Mouse (Mus musculus) granulocyte monocyte progenitor cell, adult 5-6 weeks (primary cell): ENCODE data around the gene Cpped1. TPM values are rescaled to one million over a fixed set of nuclear protein-coding genes. Genes with fewer than 3 reads are reported as not detected.
A peak's percentile ranks its signal among the peaks of the same experiment; 100 is the strongest.

Experiments used
- ATAC-seq: replicated peaks from 2 replicates; pipeline ENCODE4 v1.8.0; 2016; ENCODE audit warnings: mild to moderate bottlenecking, moderate TSS enrichment, inconsistent platforms; ENCODE audit not compliant: poor library complexity, severe bottlenecking
- total RNA-seq, 2 experiments: library from RNA; stranded (forward) in 1 of 2; stranded (reverse) in 1 of 2; fragments of 200-712, 200-1000 nt in 1 of 2; fragments of >200 nt in 1 of 2; fragmentation: Nextera tagmentation in 1 of 2; gene quantifications; 2 replicates each; pipeline ENCODE4 v1.2.3; 2014 to 2017

Gene Cpped1
- total RNA-seq, 2 experiments from 2014 or later: 14.2 to 32.9 TPM

GRCm38 (mm10) chr16:11848990-11849658 is 60.1 kb downstream of the Cpped1 start:
- no peak for ATAC-seq

GRCm38 (mm10) chr16:11845309-11845708 is 63.9 kb downstream of the Cpped1 start:
- ATAC-seq: no peak

- ATAC-seq: peak; percentile 88
Observed at GRCm38 (mm10) chr16:11843441-11843840, 65.8 kb downstream of the Cpped1 start.

GRCm38 (mm10) chr16:11833474-11833873 is 75.8 kb downstream of the Cpped1 start:
- ATAC-seq: no peak

GRCm38 (mm10) chr16:11828816-11829215 is 80.4 kb downstream of the Cpped1 start:
- no peak for ATAC-seq

- ATAC-seq: no peak
Observed at GRCm38 (mm10) chr16:11824833-11825232, 84.4 kb downstream of the Cpped1 start.

GRCm38 (mm10) chr16:11824385-11824784 is 84.9 kb downstream of the Cpped1 start:
- ATAC-seq: no peak

- ATAC-seq: no peak
Observed at GRCm38 (mm10) chr16:11820791-11821190, 88.5 kb downstream of the Cpped1 start.

GRCm38 (mm10) chr16:11814935-11815650 is 94.2 kb downstream of the Cpped1 start:
- ATAC-seq: peak; percentile 66

GRCm38 (mm10) chr16:11812119-11812518 is 97.1 kb downstream of the Cpped1 start:
- ATAC-seq: no peak

- ATAC-seq: no peak
Observed at GRCm38 (mm10) chr16:11809615-11810014, 99.6 kb downstream of the Cpped1 start.

GRCm38 (mm10) chr16:11801960-11802539 is 107.2 kb downstream of the Cpped1 start:
- no peak for ATAC-seq

- no peak for ATAC-seq
Observed at GRCm38 (mm10) chr16:11795758-11796460, 113.3 kb downstream of the Cpped1 start.

GRCm38 (mm10) chr16:11794628-11795027 is 114.6 kb downstream of the Cpped1 start:
- ATAC-seq: no peak

- no peak for ATAC-seq
Observed at GRCm38 (mm10) chr16:11793391-11793790, 115.9 kb downstream of the Cpped1 start.

- no peak for ATAC-seq
Observed at GRCm38 (mm10) chr16:11790476-11790875, 118.8 kb downstream of the Cpped1 start.

GRCm38 (mm10) chr16:11785806-11786205 is 123.4 kb downstream of the Cpped1 start:
- no peak for ATAC-seq

GRCm38 (mm10) chr16:11784354-11784753 is 124.9 kb downstream of the Cpped1 start:
- no peak for ATAC-seq

- no peak for ATAC-seq
Observed at GRCm38 (mm10) chr16:11783337-11783736, 125.9 kb downstream of the Cpped1 start.

- ATAC-seq: no peak
Observed at GRCm38 (mm10) chr16:11782082-11782481, 127.2 kb downstream of the Cpped1 start.
